Mouse (Mus musculus) lung, embryonic 15.5 days (tissue): Measurements from ENCODE around the gene Sccpdh. TPM values are rescaled to one million over a fixed set of nuclear protein-coding genes. Genes with fewer than 3 reads are reported as not detected.
"Not testable (repeated sequence)": the region's sequence is repeated elsewhere in the genome, so short reads cannot be mapped to it uniquely, and the experiment has no call there.

Experiments
- ATAC-seq: fragments of 200-750 bp; cut with Nextera tagmentation; 2 replicates; pipeline ENCODE4 v1.8.0; 2017; ENCODE audit warnings: moderate number of reproducible peaks, borderline replicate concordance; ENCODE audit not compliant: low FRiP score, low TSS enrichment; ENCODE audit errors: extremely low read depth
- H3K27ac ChIP-seq: fragments of 300-500 bp; sonication (generic); 2 replicates; pipeline ENCODE4 v1.5.1; 2015; ENCODE audit warnings: moderate library complexity, mild to moderate bottlenecking, inconsistent platforms
- H3K27me3 ChIP-seq: fragments of 300-500 bp; sonication (generic); 2 replicates; pipeline ENCODE4 v1.6.1; 2015; ENCODE audit warnings: inconsistent platforms
- H3K36me3 ChIP-seq: fragments of 300-500 bp; sonication (generic); 2 replicates; pipeline ENCODE4 v1.6.1; 2015; ENCODE audit warnings: inconsistent platforms
- H3K4me1 ChIP-seq: fragments of 300-500 bp; sonication (generic); 2 replicates; pipeline ENCODE4 v1.6.1; 2015; ENCODE audit warnings: inconsistent platforms
- H3K4me2 ChIP-seq: fragments of 300-500 bp; sonication (generic); 2 replicates; pipeline ENCODE4 v1.6.1; 2015; ENCODE audit warnings: inconsistent platforms, mild to moderate bottlenecking, moderate library complexity
- H3K4me3 ChIP-seq: fragments of 300-500 bp; sonication (generic); 2 replicates; pipeline ENCODE4 v1.5.1; 2015; ENCODE audit warnings: mild to moderate bottlenecking, inconsistent platforms
- H3K9ac ChIP-seq: fragments of 300-500 bp; sonication (generic); 2 replicates; pipeline ENCODE4 v1.6.1; 2015; ENCODE audit warnings: inconsistent platforms
- H3K9me3 ChIP-seq: fragments of 300-500 bp; sonication (generic); 2 replicates; pipeline ENCODE4 v1.6.1; 2016; ENCODE audit warnings: inconsistent platforms
- WGBS: fragments of 180-500 bp; shearing (Covaris S2); methylation state at CpG from one replicate; pipeline ENCODE4 v1.1.7; 2015; 5-methylcytosine and 5-hydroxymethylcytosine counted together
- polyA plus RNA-seq: library from polyadenylated mRNA; unstranded; fragments of >200 nt; fragmentation: Nextera tagmentation; extraction: Ambion mirVana; gene quantifications from 2 replicates; pipeline ENCODE4 v1.2.1, GENCODE M21; 2015

Gene Sccpdh
- polyA plus RNA-seq, 1 experiment from 2014 or later, result 76.7 TPM

DNA sequence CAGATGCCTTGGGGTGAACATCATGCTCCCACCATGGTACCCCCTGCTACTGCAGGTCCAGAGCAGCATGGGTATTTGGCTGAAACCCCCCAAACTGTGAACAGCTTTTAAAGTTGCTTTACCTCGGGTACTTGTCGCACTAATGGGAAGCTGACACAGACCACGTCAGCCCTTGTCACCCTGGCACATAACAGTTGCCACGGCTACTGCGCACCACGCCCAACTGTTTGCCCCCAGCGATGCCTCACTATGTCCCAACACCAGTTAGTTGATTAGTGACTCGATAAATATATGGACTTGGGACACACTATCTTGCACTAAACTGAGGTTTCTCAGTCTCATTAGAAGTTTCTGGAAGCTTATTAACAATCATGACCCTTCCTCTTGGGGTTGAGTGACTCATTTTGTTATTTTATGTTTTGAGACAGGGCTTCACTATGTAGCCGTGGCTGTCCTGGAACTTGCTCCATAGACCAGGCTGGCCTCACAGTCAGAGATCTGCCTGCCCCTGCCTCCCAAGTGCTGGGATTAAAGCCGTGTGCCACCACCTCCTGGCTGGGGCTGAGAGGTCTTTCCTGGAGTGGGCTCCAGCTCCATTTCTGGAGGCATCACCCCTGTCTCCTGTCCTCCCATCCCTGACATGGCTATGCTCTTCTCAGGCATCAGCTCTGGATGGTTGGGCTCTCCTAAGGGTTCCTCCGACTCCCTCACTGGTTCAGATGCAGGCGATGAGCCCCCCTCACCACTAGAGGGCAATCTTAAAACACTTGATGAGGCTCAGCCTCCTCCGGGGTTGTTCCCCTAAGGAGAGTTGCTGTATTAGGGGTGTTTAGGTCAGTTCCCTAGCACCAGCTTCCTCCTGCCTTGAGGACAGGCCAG lies 22.7 kb upstream of the Sccpdh start:
- Histone ChIP-seq H3K4me3 (no peak overlapping the region), H3K27me3 (no peaks in the 10 kb centered on the region), H3K36me3 (no peaks in the 10 kb centered on the region), H3K27ac (no peak overlapping the region), H3K4me1 (peaks cover 3% of the 10 kb centered on the region; the same call in 1 of the 2 replicates), H3K9me3 (no peaks in the 10 kb centered on the region), H3K9ac (no peak overlapping the region), H3K4me2 (peak overlapping the region; percentile 38)
- 58% methylated on average over 13 of the region's 13 CpGs for WGBS
- peak; percentile 90 for ATAC-seq

GRCm38 (mm10) chr1:179645980-179646268 lies 22.1 kb upstream of the Sccpdh start:
- no peak for ATAC-seq
- no peaks in the 10 kb centered on the region for H3K9me3 ChIP-seq
- H3K27me3 ChIP-seq, result no peaks in the 10 kb centered on the region
- H3K9ac ChIP-seq, result no peak overlapping the region
- no peak overlapping the region for H3K4me3 ChIP-seq
- peaks cover 3% of the 10 kb centered on the region; the same call in 1 of the 2 replicates for H3K4me1 ChIP-seq
- WGBS, result 21% methylated on average over 4 of the region's 4 CpGs
- H3K4me2 ChIP-seq, result peak overlapping the region; percentile 38
- H3K36me3 ChIP-seq, result no peaks in the 10 kb centered on the region
- H3K27ac ChIP-seq, result no peak overlapping the region

GRCm38 (mm10) chr1:179648678-179649077 lies 19.3 kb upstream of the Sccpdh start:
- H3K9me3 ChIP-seq, H3K36me3 ChIP-seq, H3K4me3 ChIP-seq, H3K4me1 ChIP-seq, H3K27ac ChIP-seq, ATAC-seq, H3K4me2 ChIP-seq, H3K9ac ChIP-seq, H3K27me3 ChIP-seq: not testable (repeated sequence)
- 59% methylated on average over 4 of the region's 5 CpGs for WGBS

GRCm38 (mm10) chr1:179649324-179649723 lies 18.7 kb upstream of the Sccpdh start:
- peaks cover 3% of the 10 kb centered on the region; the same call in 1 of the 2 replicates for H3K4me1 ChIP-seq
- H3K4me3 ChIP-seq, result no peak overlapping the region
- no peak overlapping the region for H3K27ac ChIP-seq
- ATAC-seq, result no peak
- H3K9me3 ChIP-seq, result no peaks in the 10 kb centered on the region
- no peak overlapping the region for H3K9ac ChIP-seq
- H3K4me2 ChIP-seq, result no peak overlapping the region
- 50% methylated on average over 3 of the region's 3 CpGs for WGBS
- no peaks in the 10 kb centered on the region for H3K36me3 ChIP-seq
- H3K27me3 ChIP-seq, result no peaks in the 10 kb centered on the region

- no peaks in the 10 kb centered on the region for H3K36me3 ChIP-seq
- WGBS, result 43% methylated on average over 4 of the region's 4 CpGs
- H3K9ac ChIP-seq, result no peak overlapping the region
- ATAC-seq, result no peak
- H3K4me2 ChIP-seq, result no peak overlapping the region
- no peak overlapping the region for H3K4me3 ChIP-seq
- peaks cover 3% of the 10 kb centered on the region; the same call in 1 of the 2 replicates for H3K4me1 ChIP-seq
- H3K27ac ChIP-seq, result 0 out of 2 replicates have a peak overlapping the region, but pooled peaks have one; percentile 13
- no peaks in the 10 kb centered on the region for H3K9me3 ChIP-seq
- no peaks in the 10 kb centered on the region for H3K27me3 ChIP-seq
Measured at GRCm38 (mm10) chr1:179650284-179650683, 17.7 kb upstream of the Sccpdh start.

- no peak for ATAC-seq
- WGBS, result 90% methylated on average over 5 of the region's 5 CpGs
- peaks cover 3% of the 10 kb centered on the region; the same call in 1 of the 2 replicates for H3K4me1 ChIP-seq
Measured at GRCm38 (mm10) chr1:179651224-179651623, 16.8 kb upstream of the Sccpdh start.

GRCm38 (mm10) chr1:179663065-179663464 lies 4.9 kb upstream of the Sccpdh start:
- no peaks in the 10 kb centered on the region for H3K36me3 ChIP-seq
- H3K27ac ChIP-seq, result no peak overlapping the region
- no peak for ATAC-seq
- no peak overlapping the region for H3K9ac ChIP-seq
- 91% methylated on average over 5 of the region's 5 CpGs for WGBS
- H3K27me3 ChIP-seq, result no peaks in the 10 kb centered on the region
- H3K4me1 ChIP-seq, result 0 out of 2 replicates have a peak, but pooled peaks cover 5% of the 10 kb centered on the region
- H3K9me3 ChIP-seq, result no peaks in the 10 kb centered on the region
- H3K4me2 ChIP-seq, result no peak overlapping the region
- no peak overlapping the region for H3K4me3 ChIP-seq

More at GRCm38 (mm10) chr1:179651224-179651623, 16.8 kb upstream of the Sccpdh start:
- Histone ChIP-seq H3K27ac (no peak overlapping the region), H3K36me3 (no peaks in the 10 kb centered on the region), H3K27me3 (no peaks in the 10 kb centered on the region), H3K9ac (no peak overlapping the region), H3K4me2 (no peak overlapping the region), H3K9me3 (no peaks in the 10 kb centered on the region), H3K4me3 (no peak overlapping the region)

DNA sequence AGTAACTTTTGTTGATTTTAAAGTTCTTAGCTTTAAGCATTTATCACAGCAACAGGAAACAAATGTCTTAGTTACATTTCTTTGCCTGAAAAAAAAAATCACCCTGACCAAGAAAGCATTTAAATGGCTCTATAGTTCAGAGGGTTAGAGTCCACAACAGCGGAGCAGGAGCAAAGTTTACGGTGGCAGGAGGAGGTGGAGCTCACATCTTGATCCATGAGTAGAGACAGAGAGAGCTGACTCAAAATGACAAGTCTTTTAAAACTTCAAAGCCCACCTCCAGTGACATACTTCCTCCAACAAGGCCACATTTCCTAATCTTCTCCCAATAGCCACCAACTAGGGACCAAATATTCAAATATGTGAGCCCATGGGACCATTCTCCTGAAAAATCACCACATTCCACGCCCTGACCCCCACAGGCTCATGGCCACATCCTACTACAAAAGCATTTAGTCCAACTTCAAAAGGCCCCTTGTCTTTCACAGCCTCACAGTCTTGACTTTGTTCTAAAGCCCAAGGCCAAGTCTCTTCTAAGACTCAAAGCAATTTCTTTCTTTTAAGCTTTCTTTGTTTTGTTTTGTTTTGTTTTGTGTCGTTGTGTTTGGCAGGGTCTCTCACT lies 3.6 kb upstream of the Sccpdh start:
- Histone ChIP-seq H3K4me1 (peaks cover 9% of the 10 kb centered on the region), H3K4me2 (no peak overlapping the region), H3K27ac (no peak overlapping the region), H3K36me3 (no peaks in the 10 kb centered on the region), H3K9ac (no peak overlapping the region), H3K4me3 (no peak overlapping the region), H3K9me3 (no peaks in the 10 kb centered on the region), H3K27me3 (no peaks in the 10 kb centered on the region)
- WGBS, result 49% methylated on average over 4 of the region's 4 CpGs
- no peak for ATAC-seq

DNA sequence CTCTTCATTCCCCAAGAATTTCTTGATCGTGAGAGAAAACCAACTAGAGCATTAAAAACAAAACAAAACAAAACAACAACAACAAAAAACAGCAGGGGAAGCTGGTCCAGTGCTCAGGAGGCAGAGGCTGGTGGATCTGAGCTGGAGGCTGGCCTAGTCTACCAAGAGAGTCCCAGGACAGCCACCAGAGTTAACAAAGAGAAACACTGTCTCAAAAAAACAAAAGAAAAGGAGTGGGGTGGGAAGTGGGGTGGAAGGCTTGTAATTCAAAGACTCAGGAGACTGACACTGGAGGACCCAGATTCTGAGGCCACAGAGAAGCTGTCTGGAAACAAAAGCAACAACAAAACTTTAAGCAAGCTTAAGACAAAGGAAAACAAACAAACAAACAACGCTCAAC lies 1.0 kb upstream of the Sccpdh start:
- Histone ChIP-seq H3K9me3 (no peaks in the 10 kb centered on the region), H3K4me3 (peak overlapping the region; percentile 84; the same call in 1 of the 2 replicates), H3K4me2 (no peak overlapping the region), H3K36me3 (no peaks in the 10 kb centered on the region), H3K9ac (no peak overlapping the region), H3K27me3 (no peaks in the 10 kb centered on the region), H3K4me1 (peaks cover 11% of the 10 kb centered on the region), H3K27ac (no peak overlapping the region)
- WGBS, result 70% methylated on average over 2 of the region's 2 CpGs
- ATAC-seq, result no peak

DNA sequence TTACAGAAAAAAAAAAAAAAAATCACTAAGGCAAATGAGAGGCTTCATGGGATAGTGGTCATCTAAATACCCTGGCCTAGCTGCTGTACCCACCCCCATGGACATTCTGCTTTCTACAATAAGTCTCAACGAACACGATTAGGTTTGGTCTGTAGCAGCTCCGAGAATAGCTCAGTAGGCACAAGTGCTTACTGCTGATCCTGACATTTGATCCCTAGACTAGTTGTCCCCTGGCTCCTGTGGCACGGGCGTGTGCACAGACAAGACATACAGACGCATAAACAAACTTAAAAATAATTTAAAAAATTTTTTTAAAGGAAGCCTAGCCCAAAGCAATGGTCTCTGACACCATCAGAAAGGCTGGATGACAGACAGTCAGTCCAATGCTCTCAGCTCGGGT lies 560 bp upstream of the Sccpdh start:
- peaks cover 3% of the 10 kb centered on the region; the same call in 1 of the 2 replicates for H3K36me3 ChIP-seq
- H3K27me3 ChIP-seq, result no peaks in the 10 kb centered on the region
- peak; percentile 4; the same call in 1 of the 2 replicates for ATAC-seq
- whole genome bisulfite sequencing, result 6% methylated on average over 7 of the region's 7 CpGs
- H3K4me3 ChIP-seq, result peak overlapping the region; percentile 84
- peak overlapping the region; percentile 86 for H3K27ac ChIP-seq
- peak overlapping the region; percentile 89 for H3K9ac ChIP-seq
- H3K4me1 ChIP-seq, result peaks cover 11% of the 10 kb centered on the region
- H3K4me2 ChIP-seq, result peak overlapping the region; percentile 91
- no peaks in the 10 kb centered on the region for H3K9me3 ChIP-seq

GRCm38 (mm10) chr1:179668836-179669537 lies 977 bp downstream of the Sccpdh start:
- Histone ChIP-seq H3K9ac (peak overlapping the region; percentile 89), H3K4me3 (peak overlapping the region; percentile 84), H3K36me3 (peaks cover 14% of the 10 kb centered on the region; the same call in 1 of the 2 replicates), H3K4me1 (peaks cover 11% of the 10 kb centered on the region), H3K27ac (peak overlapping the region; percentile 86), H3K9me3 (no peaks in the 10 kb centered on the region), H3K27me3 (no peaks in the 10 kb centered on the region), H3K4me2 (peak overlapping the region; percentile 91)
- 18% methylated on average over 12 of the region's 12 CpGs for WGBS
- no peak for ATAC-seq
